Mouse (Mus musculus) MEL (cell line): ENCODE data around the gene Trmt1. TPM values are rescaled to one million over a fixed set of nuclear protein-coding genes. Genes with fewer than 3 reads are reported as not detected.
A peak's percentile ranks its signal among the peaks of the same experiment; 100 is the strongest.

Experiments
- DNase-seq: peaks from one replicate; pipeline ENCODE4 v3.0.0; 2011; ENCODE audit warnings: low read depth, low spot score
- H3K27ac ChIP-seq: 2 replicates; pipeline ENCODE4 v1.5.1; 2012; ENCODE audit warnings: low read depth, mild to moderate bottlenecking, control low read depth, low read length, moderate library complexity; ENCODE audit not compliant: control insufficient read depth
- H3K27me3 ChIP-seq, 2 experiments: fragments of 150-350 bp in 1 of 2; sonication (generic) in 1 of 2; 2 replicates each; pipeline ENCODE4 v1.6.1; 2012; ENCODE audit warnings: low read length in 2 of 2, mild to moderate bottlenecking in 2 of 2, improper control_type of control experiment in 1 of 2, moderate library complexity in 1 of 2; ENCODE audit not compliant: insufficient read depth in 2 of 2, control insufficient read depth in 1 of 2
- H3K36me3 ChIP-seq, 2 experiments: 2 replicates each; pipeline ENCODE4 v1.6.1; 2012 to 2014; ENCODE audit warnings: low read length in 2 of 2, improper control_type of control experiment in 1 of 2, inconsistent platforms in 1 of 2, mild to moderate bottlenecking in 1 of 2; ENCODE audit not compliant: insufficient read depth in 2 of 2, control insufficient read depth in 1 of 2
- H3K4me1 ChIP-seq, 2 experiments: fragments of 150-350 bp in 1 of 2; sonication (generic) in 1 of 2; 2 replicates each; pipeline ENCODE4 v1.6.1; 2012; ENCODE audit warnings: low read length in 2 of 2, improper control_type of control experiment in 1 of 2, mild to moderate bottlenecking in 1 of 2; ENCODE audit not compliant: insufficient read depth in 2 of 2, control insufficient read depth in 1 of 2
- H3K4me3 ChIP-seq, 2 experiments: fragments of 150-350 bp in 1 of 2; sonication (generic) in 1 of 2; 2 replicates each; pipeline ENCODE4 v1.5.1; 2012; ENCODE audit warnings: low read depth in 2 of 2, low read length in 2 of 2, mild to moderate bottlenecking in 2 of 2, moderate library complexity in 2 of 2, control low read depth in 1 of 2, improper control_type of control experiment in 1 of 2; ENCODE audit not compliant: control insufficient read depth in 1 of 2, insufficient read depth in 1 of 2
- H3K79me2 ChIP-seq: 2 replicates; pipeline ENCODE4 v1.6.1; 2012; ENCODE audit warnings: mild to moderate bottlenecking, low read length, moderate library complexity; ENCODE audit not compliant: control insufficient read depth, poor library complexity, insufficient read depth
- H3K9ac ChIP-seq: 2 replicates; pipeline ENCODE4 v1.6.1; 2012; ENCODE audit warnings: low read depth, mild to moderate bottlenecking, control low read depth, low read length, moderate library complexity; ENCODE audit not compliant: control insufficient read depth, poor library complexity, severe bottlenecking
- H3K9me3 ChIP-seq: fragments of 150-350 bp; sonication (generic); replicated peaks from 2 replicates; pipeline ENCODE4 v1.6.1; 2012; ENCODE audit warnings: mild to moderate bottlenecking, low read length, improper control_type of control experiment, moderate library complexity; ENCODE audit not compliant: insufficient read depth
- BHLHE40 ChIP-seq: IDR thresholded peaks from 2 replicates; pipeline ENCODE4 v1.6.1; 2012; ENCODE audit warnings: low read depth, mild to moderate bottlenecking, inconsistent platforms, low read length, improper control_type of control experiment, borderline replicate concordance
- EP300 ChIP-seq, 2 experiments: IDR thresholded peaks; 2 replicates each; pipeline ENCODE4 v1.6.1; 2011; ENCODE audit warnings: improper control_type of control experiment in 2 of 2, low read length in 2 of 2, low read depth in 1 of 2, mild to moderate bottlenecking in 1 of 2
- ETS1 ChIP-seq: IDR thresholded peaks from 2 replicates; pipeline ENCODE4 v1.6.1; 2012; ENCODE audit warnings: low read depth, mild to moderate bottlenecking, inconsistent platforms, low read length, improper control_type of control experiment, moderate library complexity
- GATA1 ChIP-seq: IDR thresholded peaks from 2 replicates; pipeline ENCODE4 v1.6.1; 2011; ENCODE audit warnings: low read depth, low read length, improper control_type of control experiment
- MAFK ChIP-seq: IDR thresholded peaks from 2 replicates; pipeline ENCODE4 v1.6.1; 2011; ENCODE audit warnings: low read depth, mild to moderate bottlenecking, low read length, improper control_type of control experiment, borderline replicate concordance
- MAZ ChIP-seq: IDR thresholded peaks from 2 replicates; pipeline ENCODE4 v1.6.1; 2012; ENCODE audit warnings: low read depth, mild to moderate bottlenecking, inconsistent platforms, low read length, improper control_type of control experiment
- MYC ChIP-seq: IDR thresholded peaks from 2 replicates; pipeline ENCODE4 v1.6.1; 2011; ENCODE audit warnings: low read depth, mild to moderate bottlenecking, low read length, improper control_type of control experiment, moderate library complexity
- NELFE ChIP-seq: IDR thresholded peaks from 2 replicates; pipeline ENCODE4 v1.6.1; 2011; ENCODE audit warnings: low read depth, low read length, improper control_type of control experiment
- RCOR1 ChIP-seq: IDR thresholded peaks from 2 replicates; pipeline ENCODE4 v1.6.1; 2012; ENCODE audit warnings: low read depth, mild to moderate bottlenecking, inconsistent platforms, low read length, improper control_type of control experiment
- SIN3A ChIP-seq: IDR thresholded peaks from 2 replicates; pipeline ENCODE4 v1.6.1; 2012; ENCODE audit warnings: low read length, improper control_type of control experiment, inconsistent platforms
- TAL1 ChIP-seq: IDR thresholded peaks from 2 replicates; pipeline ENCODE4 v1.6.1; 2012; ENCODE audit warnings: mild to moderate bottlenecking, inconsistent platforms, low read length, moderate library complexity, mixed read lengths
- TCF12 ChIP-seq: IDR thresholded peaks from 2 replicates; pipeline ENCODE4 v1.6.1; 2014; ENCODE audit warnings: low read depth, mild to moderate bottlenecking, inconsistent platforms, low read length, improper control_type of control experiment, moderate library complexity
- UBTF ChIP-seq: IDR thresholded peaks from 2 replicates; pipeline ENCODE4 v1.6.1; 2012; ENCODE audit warnings: low read depth, mild to moderate bottlenecking, inconsistent platforms, low read length, improper control_type of control experiment, moderate library complexity, borderline replicate concordance; ENCODE audit not compliant: insufficient read depth
- polyA plus RNA-seq, 2 experiments: library from polyadenylated mRNA; stranded (reverse) in 1 of 2; unstranded in 1 of 2; fragments of >175 nt in 1 of 2; fragments of >200 nt in 1 of 2; gene quantifications; 2 replicates each; pipeline versions ENCODE4 v1.2.1 to v1.2.4; 2012; ENCODE audit warnings: low replicate concordance in 2 of 2, low read depth in 1 of 2; ENCODE audit not compliant: insufficient read length in 2 of 2, insufficient read depth in 1 of 2, missing spikeins in 1 of 2
- total RNA-seq: library from RNA; depleted of rRNA; stranded (reverse); fragments of 300-350 nt; gene quantifications from 2 replicates; pipeline ENCODE4 v1.2.3, GENCODE M21; 2012

The Trmt1 gene
- total and polyA plus RNA-seq, 3 experiments: 183 to 221 TPM; not detected in 1

DNA sequence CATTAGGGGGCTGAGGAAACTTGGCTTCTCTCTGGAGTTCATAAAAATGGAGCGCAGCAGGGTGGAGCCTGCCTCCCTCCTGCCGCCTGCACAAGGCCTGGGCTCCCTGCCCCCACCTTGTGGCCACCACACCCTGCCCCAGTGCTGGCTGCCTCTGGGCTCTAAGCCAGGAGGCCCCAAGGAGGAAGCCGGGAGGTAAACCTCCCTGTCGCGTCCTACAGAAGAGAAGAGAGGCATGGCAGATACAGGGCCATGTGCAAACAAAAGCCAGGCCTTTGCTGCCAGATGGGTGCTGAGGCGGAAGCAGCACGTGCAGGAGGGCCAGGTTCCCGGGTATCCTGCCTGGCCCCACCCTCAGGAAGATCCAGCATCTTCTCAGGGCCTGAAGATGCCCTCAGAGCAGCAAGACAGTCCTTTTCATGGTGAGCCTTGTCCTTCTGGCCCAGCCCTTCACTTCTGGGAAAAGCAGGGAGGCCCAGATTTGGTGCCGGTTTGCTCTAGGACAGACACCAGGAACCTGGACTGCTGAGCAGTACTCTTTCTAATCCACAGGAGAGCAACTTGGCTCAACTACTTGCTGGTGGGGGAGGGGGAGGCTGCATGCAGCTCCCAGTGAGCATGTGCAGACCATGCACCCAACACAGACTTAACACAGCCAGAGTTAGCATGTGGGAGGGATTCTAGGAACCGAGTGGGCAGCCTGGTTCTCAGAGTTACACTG is 36.9 kb downstream of the Trmt1 start, which contains the start of gene G430095P16Rik (continued):
- TF ChIP-seq MAFK: no peak
- no peak for TF ChIP-seq UBTF
- TF ChIP-seq MYC: peak; percentile 95

DNA sequence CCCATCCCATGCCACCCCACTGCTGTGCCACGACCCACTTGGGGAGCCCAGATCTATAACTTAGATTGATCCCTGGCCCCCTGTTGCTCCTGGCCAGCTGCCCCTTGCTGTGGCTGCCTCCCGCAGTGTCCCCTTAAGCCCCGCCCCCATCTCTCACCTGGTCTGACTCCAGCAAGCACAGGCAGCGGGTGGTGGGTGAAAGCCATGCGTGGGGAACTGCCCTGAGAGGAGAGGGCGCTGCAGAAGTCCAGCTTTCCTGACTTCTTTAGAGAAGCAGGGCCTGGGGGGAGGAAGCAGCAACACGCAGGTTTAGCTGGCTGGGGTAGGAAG is 37.4 kb downstream of the Trmt1 start:
- Histone ChIP-seq H3K79me2 (peaks cover 13% of the 10 kb centered on the region), H3K9ac (peak overlapping the region; percentile 80), H3K36me3 (peaks cover 4 to 29% of the 10 kb centered on the region in 2 experiments; a peak in 3 of 4 replicates), H3K4me3 (peak overlapping the region; percentile 27 to 48), H3K27me3 (no peaks in the 10 kb centered on the region), H3K9me3 (no peaks in the 10 kb centered on the region), H3K4me1 (peaks cover 12 to 48% of the 10 kb centered on the region in 2 experiments), H3K27ac (peak overlapping the region; percentile 99)
- peak; percentile 74 for DNase-seq
- TF ChIP-seq NELFE (peak; percentile 5; the same call in 1 of the 2 replicates), TCF12 (peak; percentile 28; the same call in 1 of the 2 replicates), RCOR1 (no peak; the same call in 1 of the 2 replicates)

DNA sequence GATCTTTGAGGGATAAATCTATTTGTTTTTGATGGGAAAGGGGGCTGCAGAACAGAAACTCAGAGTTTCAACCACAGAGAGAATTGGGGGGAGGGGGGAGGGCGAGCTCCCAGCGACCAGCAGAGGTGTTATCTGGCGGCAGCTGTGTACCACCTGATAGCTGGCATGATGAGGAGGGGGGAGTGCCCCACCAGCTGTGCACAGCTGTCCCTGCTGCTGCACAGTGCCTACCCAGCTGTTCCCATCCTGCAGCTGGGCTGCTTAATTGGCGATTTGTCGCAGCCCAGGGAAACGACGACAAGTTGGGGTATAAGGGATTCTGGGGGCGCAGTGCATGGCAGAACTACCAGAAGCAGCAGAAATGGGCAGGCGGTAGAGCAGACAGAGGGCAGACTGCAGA is 38.6 kb downstream of the Trmt1 start:
- Histone ChIP-seq H3K4me3 (no peak overlapping the region), H3K27me3 (no peaks in the 10 kb centered on the region), H3K36me3 (peaks cover 4 to 39% of the 10 kb centered on the region in 2 experiments; a peak in 3 of 4 replicates), H3K79me2 (peaks cover 14% of the 10 kb centered on the region), H3K9ac (peak overlapping the region; percentile 80), H3K9me3 (no peaks in the 10 kb centered on the region), H3K27ac (no peak overlapping the region; the same call in 1 of the 2 replicates), H3K4me1 (peaks cover 20 to 59% of the 10 kb centered on the region in 2 experiments)
- DNase-seq: no peak
- TF ChIP-seq ETS1 (peak; percentile 98), BHLHE40 (peak; percentile 52; the same call in 1 of the 2 replicates), GATA1 (peak; percentile 24; the same call in 1 of the 2 replicates), MYC (no peak), NELFE (no peak), TCF12 (peak; percentile 93), TAL1 (peak; percentile 61), SIN3A (0 out of 2 replicates have a peak, but pooled peaks have one; percentile 32), MAZ (0 out of 2 replicates have a peak, but pooled peaks have one; percentile 18), EP300 (IDR thresholded peaks at IDR 0.05; ENCODE audit: low read depth in 1 of 2, low read length in 2 of 2) (peak in 1 of 2 experiments; percentile 62; a peak in 1 of 4 replicates)
